Mouse (Mus musculus): ENCODE data around the gene Nbea.

The Nbea gene

DNA sequence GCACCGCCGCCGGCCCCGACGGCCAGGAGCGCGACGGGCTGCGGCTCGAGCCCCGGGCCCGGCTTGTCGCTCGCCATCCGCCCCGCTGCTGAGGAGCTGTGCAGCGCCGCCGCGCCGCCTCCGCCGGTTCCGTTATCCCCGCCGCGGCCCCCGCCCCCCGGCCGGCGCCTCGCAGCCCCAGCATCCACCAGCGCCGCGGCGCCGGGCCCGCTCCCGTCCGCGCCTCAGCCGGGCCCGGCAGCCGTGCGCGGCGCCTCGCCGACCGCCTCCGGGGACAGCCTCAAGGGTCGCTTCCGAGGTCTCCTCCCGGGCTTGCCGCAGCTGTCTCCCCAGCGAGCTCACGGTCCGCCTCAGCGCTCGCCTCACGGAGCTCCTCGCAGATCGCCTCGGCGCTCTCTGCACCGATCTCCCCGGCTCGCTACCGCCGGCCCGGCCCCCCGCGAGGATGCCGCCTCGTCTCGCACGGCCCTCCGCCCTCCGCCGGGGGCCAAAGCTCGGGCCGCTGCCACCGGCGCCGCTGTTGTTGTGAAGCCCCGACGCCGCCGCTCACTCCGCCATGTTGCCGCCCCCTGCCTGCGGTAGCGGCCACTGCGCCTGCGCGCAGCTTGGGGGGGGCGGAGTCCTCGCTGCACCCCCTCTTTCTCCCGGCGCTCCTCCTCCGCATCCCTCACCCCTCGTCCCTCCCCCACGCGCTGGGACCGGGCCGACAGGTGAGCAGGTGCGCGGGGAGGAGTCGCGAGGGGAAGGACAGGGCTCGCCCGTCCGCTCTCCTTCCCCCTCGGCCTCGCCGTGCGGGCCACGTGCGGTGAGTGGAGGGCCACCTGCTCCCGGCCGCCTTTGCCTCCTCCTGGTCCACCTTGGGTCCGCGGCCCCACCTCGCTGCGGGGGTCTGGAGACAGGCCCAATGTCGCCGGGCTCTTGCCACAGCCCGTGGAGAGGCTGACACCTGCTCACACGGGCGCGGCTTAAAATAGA is at the start of gene Nbea:
Nbea (minus strand) TSS at position 543 of the 975 bp plus-strand sequence.
- DNase-seq (ENCODE audit: low spot score in 2 of 2), result peak; percentile 86 to 87

GRCm38 (mm10) chr3:56229283-56229682 is 45.8 kb upstream of the Nbea start:
- no peak for DNase-seq (ENCODE audit: low spot score in 2 of 2)

DNA sequence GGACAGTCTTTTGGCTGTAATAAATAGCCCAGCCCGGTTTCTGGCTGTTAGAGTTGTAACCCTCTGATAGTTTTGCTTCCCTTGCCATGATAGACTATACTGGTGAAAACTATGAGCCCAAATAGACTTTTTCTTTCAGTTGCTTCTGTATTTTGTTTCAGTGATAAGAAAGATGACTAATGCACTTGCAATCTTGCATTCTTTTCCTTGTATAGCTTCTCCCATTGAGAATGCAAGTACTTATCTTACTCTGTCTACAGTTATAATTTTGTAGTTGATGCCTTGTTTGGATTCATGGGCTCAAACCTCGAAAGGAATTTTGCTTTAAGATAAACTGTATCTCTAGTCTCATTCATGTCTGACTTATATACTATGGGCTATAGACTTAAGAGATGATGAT is 32.5 kb upstream of the Nbea start:
- DNase-seq (ENCODE audit: low spot score in 2 of 2), result no peak

GRCm38 (mm10) chr3:56203968-56204367 is 20.5 kb upstream of the Nbea start:
- DNase-seq (ENCODE audit: low spot score in 2 of 2), result peak; percentile 10 to 18

DNA sequence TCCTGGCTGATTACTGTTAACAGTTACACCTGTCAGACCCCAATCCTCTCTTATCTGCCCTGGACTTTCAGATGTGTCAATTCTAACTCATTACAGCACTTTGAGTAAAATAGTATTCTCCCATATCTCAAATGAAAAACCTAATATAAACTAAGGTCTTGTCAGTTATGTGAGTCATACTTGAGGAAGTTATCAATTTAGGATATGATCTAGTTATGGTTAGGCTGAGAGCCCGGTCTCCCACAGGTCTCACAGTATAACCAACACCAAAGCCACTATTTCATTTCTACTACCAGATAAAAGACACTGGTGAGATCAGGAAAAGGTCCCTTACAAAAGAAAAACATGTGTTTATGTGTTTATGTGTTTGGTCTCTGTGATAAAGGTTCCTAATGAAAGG is 4.7 kb upstream of the Nbea start:
- no peak for DNase-seq (ENCODE audit: low spot score in 2 of 2)

- no peak for DNase-seq (ENCODE audit: low spot score in 2 of 2)
Measured at GRCm38 (mm10) chr3:56187131-56187779, 3.8 kb upstream of the Nbea start.

DNA sequence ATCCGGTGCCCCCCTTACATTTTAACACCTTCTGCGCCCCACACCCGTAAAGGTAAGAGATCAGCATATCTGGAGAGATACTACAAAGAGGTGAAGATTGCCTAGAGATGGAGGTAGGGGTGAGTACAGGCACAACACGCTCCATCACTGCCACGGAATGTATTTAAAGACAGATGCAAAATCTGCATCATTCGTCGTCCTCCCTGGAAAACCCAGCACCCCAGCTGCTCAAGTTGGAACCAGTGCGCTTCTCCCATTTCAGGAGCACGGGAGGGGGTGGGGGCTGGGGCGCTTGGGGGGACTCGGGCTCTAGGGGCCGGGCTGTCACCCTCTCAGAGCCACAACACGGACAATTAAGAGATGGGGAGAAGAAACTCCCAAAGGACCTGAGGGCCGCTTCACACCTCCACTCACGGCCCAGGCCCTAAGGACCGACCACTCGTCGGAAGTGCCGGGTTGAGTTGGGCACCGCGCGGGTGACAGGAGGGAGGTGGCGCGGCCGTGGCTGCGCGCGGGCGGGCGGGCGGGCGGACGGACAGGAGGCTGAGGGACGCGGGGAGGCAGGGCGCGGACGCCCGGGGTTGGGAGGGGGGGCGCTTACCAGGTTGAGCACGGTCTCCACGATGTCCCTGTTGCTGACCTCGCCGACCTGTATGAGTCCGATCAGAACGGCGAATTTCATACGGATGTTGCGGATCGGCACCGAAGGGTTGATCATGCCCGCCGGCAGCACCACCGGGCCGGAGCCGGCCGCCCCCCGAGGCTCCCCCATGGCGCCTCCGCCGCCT is 936 bp downstream of the Nbea start:
- peak; percentile 35 to 56 for DNase-seq (ENCODE audit: low spot score in 2 of 2)

GRCm38 (mm10) chr3:56181991-56182370 is 1.5 kb downstream of the Nbea start:
- peak; percentile 18 to 21 for DNase-seq (ENCODE audit: low spot score in 2 of 2)

DNA sequence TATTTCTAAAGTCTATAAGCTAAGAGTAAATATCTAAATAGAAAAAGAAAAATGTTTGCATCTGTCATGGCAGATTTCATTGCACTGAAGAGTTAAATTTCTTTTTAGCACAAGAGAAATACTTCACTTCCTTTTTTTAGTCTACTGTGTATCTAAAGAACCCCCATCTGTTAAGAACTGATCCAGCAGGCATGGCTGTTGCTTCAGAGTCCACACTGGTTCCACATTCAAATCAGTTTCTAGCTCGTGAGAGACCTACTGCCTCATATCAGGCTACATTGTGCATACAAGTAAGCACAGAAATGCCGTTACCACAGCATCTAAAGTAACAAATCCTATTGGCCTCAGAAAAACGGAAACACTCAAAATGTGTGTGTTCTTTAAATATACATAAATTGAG is 2.5 kb downstream of the Nbea start:
- DNase-seq (ENCODE audit: low spot score in 2 of 2), result peak in 1 of 2 experiments; percentile 21

DNA sequence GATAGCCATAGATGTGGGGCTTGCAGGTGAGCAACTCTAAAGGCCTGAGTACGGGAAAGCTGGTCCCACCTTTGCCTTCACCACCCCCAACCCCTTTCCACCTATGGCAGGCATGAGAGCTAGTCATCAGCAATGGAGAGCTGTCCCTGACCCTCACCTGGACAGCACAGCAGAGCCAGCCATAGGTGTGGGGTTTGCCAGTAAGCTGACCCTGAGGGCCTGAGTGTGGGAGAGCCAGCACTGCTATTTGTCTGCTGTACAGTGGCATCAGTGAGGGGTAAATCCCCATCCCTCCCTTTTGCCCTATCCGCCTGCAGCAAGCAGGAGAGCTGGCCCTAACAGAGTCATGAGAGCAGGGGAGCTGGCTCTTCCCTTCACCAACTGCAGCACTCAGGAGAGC is 25.6 kb downstream of the Nbea start:
- no peak for DNase-seq (ENCODE audit: low spot score in 2 of 2)

- DNase-seq (ENCODE audit: low spot score in 2 of 2), result peak in 1 of 2 experiments; percentile 14
Measured at GRCm38 (mm10) chr3:56126674-56127073, 56.8 kb downstream of the Nbea start.

- DNase-seq (ENCODE audit: low spot score in 2 of 2), result no peak
Measured at GRCm38 (mm10) chr3:56116647-56117046, 66.9 kb downstream of the Nbea start.

DNA sequence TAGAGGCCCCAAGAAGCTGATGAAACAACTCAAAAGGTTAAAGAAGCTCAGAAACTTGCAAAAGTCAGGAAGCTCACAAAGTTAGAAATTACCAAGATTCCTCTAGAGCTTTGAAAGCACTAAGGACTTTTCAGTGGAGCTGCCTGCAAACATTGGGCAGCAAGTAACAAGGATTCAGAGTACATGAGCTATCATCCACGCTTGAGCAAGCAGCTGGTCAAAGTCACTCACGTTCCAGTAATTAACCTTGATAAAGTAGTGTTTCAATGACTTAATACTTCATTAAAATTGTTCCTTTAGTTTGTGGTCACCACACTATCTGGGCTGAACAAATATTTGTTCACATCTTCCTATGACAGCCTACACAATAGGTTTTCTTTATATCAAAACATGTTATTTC is 75.4 kb downstream of the Nbea start:
- no peak for DNase-seq (ENCODE audit: low spot score in 2 of 2)

- no peak for DNase-seq (ENCODE audit: low spot score in 2 of 2)
Measured at GRCm38 (mm10) chr3:56097105-56097504, 86.4 kb downstream of the Nbea start.

- no peak for DNase-seq (ENCODE audit: low spot score in 2 of 2)
Measured at GRCm38 (mm10) chr3:56079015-56079612, 104.4 kb downstream of the Nbea start.

DNA sequence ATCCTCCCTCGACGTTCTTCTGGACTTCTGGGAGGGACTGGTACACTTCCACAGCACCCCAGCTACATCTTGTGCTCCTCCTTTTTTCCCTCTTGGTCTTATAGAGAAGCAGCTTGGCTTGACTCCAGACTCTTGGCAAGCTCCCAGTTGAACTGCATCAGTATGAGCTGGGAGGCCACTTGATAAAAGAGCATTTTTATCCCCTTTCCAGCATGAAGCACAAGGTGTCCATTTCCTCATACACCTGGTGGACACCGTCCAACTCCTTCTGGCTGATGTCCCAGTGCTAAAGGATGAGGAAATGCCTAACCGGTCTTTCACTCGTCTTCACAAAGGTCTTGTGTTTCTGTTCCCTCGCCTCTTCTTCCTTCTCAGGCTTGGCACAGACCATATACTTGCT is 115.7 kb downstream of the Nbea start:
- DNase-seq (ENCODE audit: low spot score in 2 of 2), result peak in 1 of 2 experiments; percentile 20

DNA sequence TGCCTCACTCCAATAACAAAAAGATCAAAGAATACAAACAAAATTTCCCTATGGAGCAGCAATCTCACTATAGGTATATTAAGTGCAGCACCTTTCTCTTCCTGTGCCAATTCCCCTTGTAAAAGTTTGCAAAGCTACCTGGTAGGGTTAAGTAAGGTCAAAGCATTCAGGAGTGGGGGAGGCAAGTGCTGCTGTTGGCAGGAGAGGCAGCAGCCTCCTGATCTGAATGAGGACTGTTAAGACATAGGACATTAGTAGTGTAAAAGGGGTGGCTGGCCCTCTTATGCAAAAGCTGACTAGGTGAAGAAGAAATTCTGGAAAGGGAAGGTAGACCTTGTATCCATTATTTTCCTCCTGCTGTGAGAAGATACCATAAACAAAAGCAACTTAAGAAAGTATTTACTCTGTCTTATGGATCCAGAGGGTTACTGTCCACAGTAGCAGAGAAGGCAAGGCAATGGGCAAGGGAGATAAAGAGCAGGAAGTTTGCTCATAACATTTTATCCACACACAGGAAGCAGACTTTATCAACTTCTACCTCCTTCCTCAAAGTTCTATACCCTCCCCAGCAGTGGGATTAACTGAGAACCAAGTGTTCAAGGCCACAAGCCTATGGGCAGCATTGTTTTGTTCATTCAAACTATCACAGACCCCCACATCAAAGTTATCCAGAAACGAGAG is 117.0 kb downstream of the Nbea start:
- no peak for DNase-seq (ENCODE audit: low spot score in 2 of 2)

GRCm38 (mm10) chr3:56065234-56065633 is 118.3 kb downstream of the Nbea start:
- no peak for DNase-seq (ENCODE audit: low spot score in 2 of 2)

- no peak for DNase-seq (ENCODE audit: low spot score in 2 of 2)
Measured at GRCm38 (mm10) chr3:56045659-56046336, 137.7 kb downstream of the Nbea start.

DNA sequence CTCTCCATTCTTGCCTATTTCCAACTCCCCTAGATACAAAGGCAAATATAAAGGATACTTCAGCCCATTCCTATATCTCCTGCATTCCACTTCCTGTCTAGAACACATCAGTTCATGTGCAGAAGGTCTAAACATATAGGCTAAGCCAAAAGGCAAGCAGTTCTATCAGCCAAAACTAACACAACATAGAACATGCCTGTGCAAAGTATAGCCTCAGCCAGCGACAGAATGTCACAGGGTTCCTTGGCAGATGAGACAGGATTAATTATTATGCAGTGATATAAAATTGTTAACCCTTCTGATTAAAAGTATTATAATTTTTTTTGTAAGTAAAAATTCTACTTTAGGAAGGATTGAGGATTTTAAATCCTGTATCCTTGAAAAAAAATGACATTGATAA is 140.4 kb downstream of the Nbea start:
- no peak for DNase-seq (ENCODE audit: low spot score in 2 of 2)

- no peak for DNase-seq (ENCODE audit: low spot score in 2 of 2)
Measured at GRCm38 (mm10) chr3:56039494-56039893, 144.0 kb downstream of the Nbea start.

All from right cerebral cortex, adult 2 months (tissue).